Mouse (Mus musculus) stomach, embryonic 15.5 days (tissue): ENCODE measurements around the gene Syne2. TPM values are rescaled to one million over a fixed set of nuclear protein-coding genes. Genes with fewer than 3 reads are reported as not detected.

Experiments
- ATAC-seq: fragments of 200-750 bp; cut with Nextera tagmentation; 2 replicates; pipeline ENCODE4 v1.8.0; 2017; ENCODE audit warnings: low read depth, moderate number of reproducible peaks, moderate TSS enrichment; ENCODE audit not compliant: insufficient read depth, low FRiP score
- H3K27ac ChIP-seq: fragments of 300-500 bp; sonication (generic); 2 replicates; pipeline ENCODE4 v1.5.1; 2015; ENCODE audit warnings: mild to moderate bottlenecking, inconsistent platforms
- H3K27me3 ChIP-seq: fragments of 300-500 bp; sonication (generic); replicated peaks from 2 replicates; pipeline ENCODE4 v1.6.1; 2015; ENCODE audit warnings: inconsistent platforms
- H3K36me3 ChIP-seq: fragments of 300-500 bp; sonication (generic); 2 replicates; pipeline ENCODE4 v1.6.1; 2015; ENCODE audit warnings: inconsistent platforms
- H3K4me1 ChIP-seq: fragments of 300-500 bp; sonication (generic); 2 replicates; pipeline ENCODE4 v1.6.1; 2015; ENCODE audit warnings: inconsistent platforms
- H3K4me2 ChIP-seq: fragments of 300-500 bp; sonication (generic); 2 replicates; pipeline ENCODE4 v1.6.1; 2015; ENCODE audit warnings: mild to moderate bottlenecking, inconsistent platforms
- H3K4me3 ChIP-seq: fragments of 300-500 bp; sonication (generic); replicated peaks from 2 replicates; pipeline ENCODE4 v1.5.1; 2015; ENCODE audit warnings: inconsistent platforms
- H3K9ac ChIP-seq: fragments of 300-500 bp; sonication (generic); 2 replicates; pipeline ENCODE4 v1.6.1; 2015; ENCODE audit warnings: inconsistent platforms
- H3K9me3 ChIP-seq: fragments of 300-500 bp; sonication (generic); 2 replicates; pipeline ENCODE4 v1.6.1; 2016; ENCODE audit warnings: inconsistent platforms
- WGBS: fragments of 180-500 bp; shearing (Covaris S2); methylation state at CpG from one replicate; pipeline ENCODE4 v1.1.7; 2015; 5-methylcytosine and 5-hydroxymethylcytosine counted together
- polyA plus RNA-seq: library from polyadenylated mRNA; unstranded; fragments of >200 nt; fragmentation: Nextera tagmentation; extraction: Ambion mirVana; gene quantifications from 2 replicates; pipeline ENCODE4 v1.2.1, GENCODE M21; 2015

Syne2 gene
- polyA plus RNA-seq, 1 experiment from 2014 or later: 49.2 TPM

DNA sequence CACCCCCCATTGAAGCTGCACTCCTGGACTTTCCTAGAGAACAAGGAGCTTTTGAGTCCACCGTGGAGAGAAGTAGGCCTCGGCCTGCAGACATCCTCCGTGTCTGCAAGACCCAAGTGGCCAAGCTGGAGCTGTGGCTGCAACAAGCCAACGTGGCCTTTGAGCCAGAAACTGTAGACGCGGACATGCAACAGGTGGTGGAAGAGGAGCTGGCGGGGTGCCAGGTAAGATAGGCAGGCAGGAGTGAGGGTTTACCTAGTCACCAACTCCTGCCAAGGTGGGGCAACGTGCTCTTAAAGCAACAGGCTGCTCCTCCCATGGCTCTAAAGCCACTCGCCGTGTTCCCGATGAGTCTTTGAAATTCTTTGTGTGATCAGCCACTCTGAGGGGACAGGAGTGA, 197.6 kb downstream of the Syne2 start:
- WGBS: 69% methylated on average over 11 of the region's 11 CpGs
- Histone ChIP-seq H3K9me3 (no peaks in the 10 kb centered on the region), H3K4me3 (no peak overlapping the region), H3K27ac (peak overlapping the region; percentile 74), H3K9ac (no peak overlapping the region), H3K4me2 (peak overlapping the region; percentile 2; the same call in 1 of the 2 replicates), H3K27me3 (no peaks in the 10 kb centered on the region), H3K36me3 (0 out of 2 replicates have a peak, but pooled peaks cover 3% of the 10 kb centered on the region), H3K4me1 (peaks cover 6% of the 10 kb centered on the region; the same call in 1 of the 2 replicates)
- ATAC-seq: peak; percentile 57; the same call in 1 of the 2 replicates

GRCm38 (mm10) chr12:76016123-76017101, 198.5 kb downstream of the Syne2 start:
- Histone ChIP-seq H3K9ac (no peak overlapping the region), H3K36me3 (0 out of 2 replicates have a peak, but pooled peaks cover 3% of the 10 kb centered on the region), H3K9me3 (no peaks in the 10 kb centered on the region), H3K27me3 (no peaks in the 10 kb centered on the region), H3K4me2 (no peak overlapping the region), H3K4me1 (peaks cover 6% of the 10 kb centered on the region; the same call in 1 of the 2 replicates), H3K27ac (no peak overlapping the region), H3K4me3 (no peak overlapping the region)
- WGBS: 74% methylated on average over 14 of the region's 14 CpGs
- peak; percentile 36; the same call in 1 of the 2 replicates for ATAC-seq

- Histone ChIP-seq H3K4me2 (no peak overlapping the region), H3K4me1 (peaks cover 6% of the 10 kb centered on the region; the same call in 1 of the 2 replicates), H3K36me3 (peaks cover 11% of the 10 kb centered on the region; the same call in 1 of the 2 replicates), H3K9ac (no peak overlapping the region), H3K27ac (no peak overlapping the region), H3K27me3 (no peaks in the 10 kb centered on the region), H3K4me3 (no peak overlapping the region), H3K9me3 (no peaks in the 10 kb centered on the region)
- ATAC-seq: no peak
- 62% methylated on average over 8 of the region's 8 CpGs for WGBS
Observed at GRCm38 (mm10) chr12:76018640-76019039, 200.7 kb downstream of the Syne2 start.

DNA sequence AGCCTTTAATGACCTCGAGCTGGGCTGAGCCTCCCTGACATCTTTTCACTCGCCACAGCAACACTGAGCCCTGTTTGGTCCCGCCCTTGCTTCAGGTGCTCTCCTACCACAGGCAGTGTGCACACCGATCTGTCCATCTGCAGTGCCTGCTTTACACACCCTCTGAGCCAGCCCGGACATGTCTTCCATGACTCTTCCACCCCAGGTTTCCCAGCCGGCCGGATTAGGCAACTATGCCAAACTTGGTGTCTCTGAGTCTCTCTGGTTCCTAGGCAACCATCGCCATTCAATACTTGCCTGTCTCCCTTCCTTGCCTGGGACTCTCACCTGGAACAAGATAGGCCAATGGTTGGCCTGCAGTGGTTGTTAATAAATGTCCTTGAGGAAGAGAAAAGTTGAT, 224.4 kb downstream of the Syne2 start:
- WGBS: 78% methylated on average over 8 of the region's 8 CpGs
- Histone ChIP-seq H3K4me3 (no peak overlapping the region), H3K36me3 (peaks cover 30% of the 10 kb centered on the region)

GRCm38 (mm10) chr12:76046561-76046960, 228.6 kb downstream of the Syne2 start:
- Histone ChIP-seq H3K4me2 (no peak overlapping the region), H3K9ac (no peak overlapping the region), H3K27ac (no peak overlapping the region), H3K4me1 (no peaks in the 10 kb centered on the region), H3K9me3 (no peaks in the 10 kb centered on the region), H3K36me3 (peaks cover 25% of the 10 kb centered on the region), H3K4me3 (no peak overlapping the region), H3K27me3 (no peaks in the 10 kb centered on the region)
- WGBS: 88% methylated on average over 6 of the region's 6 CpGs
- no peak for ATAC-seq

More for the DNA sequence above, 224.4 kb downstream of the Syne2 start:
- no peak overlapping the region for H3K9ac ChIP-seq
- no peaks in the 10 kb centered on the region for H3K27me3 ChIP-seq
- H3K4me2 ChIP-seq: no peak overlapping the region
- H3K9me3 ChIP-seq: no peaks in the 10 kb centered on the region
- H3K4me1 ChIP-seq: no peaks in the 10 kb centered on the region
- H3K27ac ChIP-seq: no peak overlapping the region
- no peak for ATAC-seq

DNA sequence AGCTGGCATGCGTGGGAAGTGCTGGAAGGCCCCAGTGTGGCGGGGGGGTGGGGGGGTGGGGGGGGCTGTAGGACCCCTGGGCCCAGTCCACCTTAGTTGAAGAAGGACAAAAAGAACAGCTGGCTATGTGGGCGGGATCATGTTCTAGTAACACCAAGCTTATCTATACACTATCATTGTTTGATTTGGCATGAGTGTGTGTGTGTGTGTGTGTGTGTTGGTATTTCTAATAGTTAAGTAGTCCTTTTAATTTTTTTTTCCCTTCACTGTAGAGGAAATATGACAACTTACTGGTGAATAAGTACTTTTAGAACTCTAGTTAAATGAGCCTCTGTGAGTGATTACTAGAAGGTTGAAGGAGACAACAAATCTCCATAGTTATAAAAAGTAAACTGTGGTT, 230.0 kb downstream of the Syne2 start:
- no peak overlapping the region for H3K4me3 ChIP-seq
- no peaks in the 10 kb centered on the region for H3K27me3 ChIP-seq
- peaks cover 17% of the 10 kb centered on the region for H3K36me3 ChIP-seq
- ATAC-seq: no peak
- H3K4me2 ChIP-seq: no peak overlapping the region
- no peak overlapping the region for H3K9ac ChIP-seq
- 62% methylated on average over 3 of the region's 3 CpGs for WGBS
- no peak overlapping the region for H3K27ac ChIP-seq
- no peaks in the 10 kb centered on the region for H3K4me1 ChIP-seq
- no peaks in the 10 kb centered on the region for H3K9me3 ChIP-seq

- Histone ChIP-seq H3K36me3 (peaks cover 16% of the 10 kb centered on the region), H3K4me2 (no peak overlapping the region), H3K9ac (no peak overlapping the region), H3K9me3 (no peaks in the 10 kb centered on the region), H3K4me3 (no peak overlapping the region), H3K27ac (no peak overlapping the region), H3K27me3 (no peaks in the 10 kb centered on the region), H3K4me1 (no peaks in the 10 kb centered on the region)
- WGBS: 80% methylated on average over 8 of the region's 8 CpGs
- no peak for ATAC-seq
Observed at GRCm38 (mm10) chr12:76048672-76049071, 230.7 kb downstream of the Syne2 start.

GRCm38 (mm10) chr12:76049343-76049742, 231.4 kb downstream of the Syne2 start:
- H3K4me3 ChIP-seq: no peak overlapping the region
- ATAC-seq: no peak
- H3K4me1 ChIP-seq: no peaks in the 10 kb centered on the region
- H3K27ac ChIP-seq: no peak overlapping the region
- H3K9ac ChIP-seq: no peak overlapping the region
- H3K27me3 ChIP-seq: no peaks in the 10 kb centered on the region
- WGBS: 58% methylated on average over 5 of the region's 5 CpGs
- H3K36me3 ChIP-seq: peaks cover 13% of the 10 kb centered on the region; the same call in 1 of the 2 replicates
- H3K4me2 ChIP-seq: no peak overlapping the region
- no peaks in the 10 kb centered on the region for H3K9me3 ChIP-seq

- Histone ChIP-seq H3K9ac (no peak overlapping the region), H3K4me3 (no peak overlapping the region), H3K9me3 (no peaks in the 10 kb centered on the region), H3K4me2 (no peak overlapping the region), H3K27me3 (no peaks in the 10 kb centered on the region), H3K27ac (no peak overlapping the region), H3K4me1 (no peaks in the 10 kb centered on the region), H3K36me3 (peaks cover 3% of the 10 kb centered on the region)
- WGBS: 91% methylated on average over 9 of the region's 9 CpGs
- ATAC-seq: no peak
Observed at GRCm38 (mm10) chr12:76051879-76052278, 233.9 kb downstream of the Syne2 start.

DNA sequence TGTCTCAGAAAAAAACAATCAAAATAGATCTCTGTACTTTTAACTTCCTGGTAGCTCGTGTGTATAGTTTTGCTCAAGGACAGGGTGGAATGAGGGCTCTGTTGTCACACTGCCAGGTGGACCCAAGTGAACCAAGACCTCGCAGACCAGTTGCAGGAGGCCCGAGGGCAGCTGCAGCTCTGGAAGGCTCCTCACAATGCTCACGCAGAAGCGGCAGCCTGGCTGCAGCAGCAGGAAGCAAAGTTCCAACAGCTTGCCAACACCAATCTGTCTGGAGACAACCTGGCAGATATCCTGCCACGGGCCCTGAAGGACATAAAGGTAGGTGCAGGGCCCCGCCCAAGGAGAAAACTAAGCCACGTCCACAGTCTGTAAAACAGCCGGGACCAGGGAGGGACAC, 236.7 kb downstream of the Syne2 start:
- Histone ChIP-seq H3K4me1 (no peaks in the 10 kb centered on the region), H3K9me3 (no peaks in the 10 kb centered on the region), H3K27me3 (no peaks in the 10 kb centered on the region), H3K27ac (no peak overlapping the region), H3K4me3 (no peak overlapping the region), H3K9ac (no peak overlapping the region), H3K36me3 (no peaks in the 10 kb centered on the region; the same call in 1 of the 2 replicates), H3K4me2 (no peak overlapping the region)
- WGBS: 83% methylated on average over 9 of the region's 9 CpGs
- no peak for ATAC-seq

DNA sequence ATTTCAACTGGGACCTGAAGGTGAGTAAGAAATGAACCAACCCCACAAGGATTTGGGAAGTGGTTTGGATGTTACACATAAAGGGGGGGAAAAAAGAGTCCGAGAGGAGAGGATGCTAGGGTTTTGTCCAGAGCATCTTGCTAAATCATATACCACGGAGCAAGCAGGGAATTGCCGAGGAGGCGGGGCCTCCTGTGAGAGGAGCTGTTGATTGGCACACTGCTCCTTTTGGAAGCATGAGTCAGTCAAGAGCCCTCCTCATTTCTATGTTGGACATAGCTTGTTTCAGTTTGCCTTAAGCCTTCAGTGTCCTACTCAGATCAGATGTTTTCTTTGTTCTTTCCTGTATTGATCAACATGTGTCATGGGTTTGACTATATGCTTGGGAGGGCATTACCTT, 245.1 kb downstream of the Syne2 start:
- H3K27ac ChIP-seq: no peak overlapping the region
- no peak overlapping the region for H3K9ac ChIP-seq
- H3K4me1 ChIP-seq: no peaks in the 10 kb centered on the region
- H3K4me3 ChIP-seq: no peak overlapping the region
- H3K36me3 ChIP-seq: peaks cover 6% of the 10 kb centered on the region
- 87% methylated on average over 4 of the region's 4 CpGs for WGBS
- H3K9me3 ChIP-seq: no peaks in the 10 kb centered on the region
- no peak for ATAC-seq
- no peak overlapping the region for H3K4me2 ChIP-seq
- H3K27me3 ChIP-seq: no peaks in the 10 kb centered on the region

DNA sequence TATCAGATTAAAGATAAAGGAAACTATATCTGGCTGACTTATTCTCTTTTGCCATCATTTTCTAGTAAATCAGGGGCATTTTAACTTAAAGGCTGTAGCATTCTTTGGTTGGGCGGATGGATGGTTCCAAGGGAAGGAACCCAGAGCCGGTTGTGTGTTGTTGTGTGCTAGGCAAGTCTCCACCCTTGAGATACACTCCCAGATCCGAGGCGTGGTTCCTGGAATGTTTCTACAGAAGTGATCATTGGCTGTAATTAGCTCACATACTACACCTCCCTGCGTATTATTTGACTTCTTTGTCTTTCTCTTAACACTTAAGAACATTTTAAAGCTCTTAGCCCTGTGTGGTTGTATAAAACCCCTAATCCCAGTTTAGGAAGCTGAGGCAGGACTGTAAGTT, 252.5 kb downstream of the Syne2 start:
- no peak for ATAC-seq
- WGBS: 76% methylated on average over 5 of the region's 5 CpGs
- no peak overlapping the region for H3K4me2 ChIP-seq

More for the DNA sequence above, 252.5 kb downstream of the Syne2 start:
- Histone ChIP-seq H3K4me3 (no peak overlapping the region), H3K9ac (no peak overlapping the region), H3K36me3 (peaks cover 3% of the 10 kb centered on the region), H3K4me1 (no peaks in the 10 kb centered on the region), H3K27ac (no peak overlapping the region), H3K9me3 (no peaks in the 10 kb centered on the region), H3K27me3 (no peaks in the 10 kb centered on the region)
